Mouse (Mus musculus): Measurements from ENCODE around the gene Il11ra1.

GRCm38 (mm10) chr4:41712421-41713196 is 12.8 kb downstream of the Il11ra1 start:
- no peak for TF ChIP-seq GATA1 (IDR thresholded peaks at IDR 0.05; ENCODE audit: borderline replicate concordance, low read length)
- no peak for TF ChIP-seq FLI1 (IDR thresholded peaks at IDR 0.05; ENCODE audit: low read length)
